Mouse (Mus musculus): ENCODE results near the gene Slamf6.
"Not testable (repeated sequence)": the region's sequence is repeated elsewhere in the genome, so short reads cannot be mapped to it uniquely, and the experiment has no call there.

Slamf6 gene

GRCm38 (mm10) chr1:171960726-171961125, 43.4 kb downstream of the Slamf6 start:
- no peak for DNase-seq

GRCm38 (mm10) chr1:171961704-171962103, 44.4 kb downstream of the Slamf6 start:
- no peak for DNase-seq

DNA sequence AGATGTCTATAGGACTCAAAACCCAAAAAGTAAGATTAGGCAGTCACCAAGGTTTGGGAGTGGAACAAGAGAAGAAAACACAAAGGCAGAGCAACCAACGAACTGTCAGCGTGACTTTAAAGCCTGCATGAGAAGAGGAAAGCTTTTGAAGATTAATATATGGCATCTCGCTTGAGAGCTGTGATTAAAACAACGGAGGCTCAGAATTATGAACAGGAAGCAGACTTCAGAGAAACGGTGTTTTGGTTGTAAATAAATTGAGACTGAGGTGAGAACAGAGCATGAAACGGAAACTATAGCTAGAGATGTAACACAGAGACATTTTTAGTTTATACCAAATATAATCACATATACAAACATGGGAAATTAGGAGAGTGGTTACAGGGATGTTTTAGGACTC, 46.3 kb downstream of the Slamf6 start:
- DNase-seq: no peak

DNA sequence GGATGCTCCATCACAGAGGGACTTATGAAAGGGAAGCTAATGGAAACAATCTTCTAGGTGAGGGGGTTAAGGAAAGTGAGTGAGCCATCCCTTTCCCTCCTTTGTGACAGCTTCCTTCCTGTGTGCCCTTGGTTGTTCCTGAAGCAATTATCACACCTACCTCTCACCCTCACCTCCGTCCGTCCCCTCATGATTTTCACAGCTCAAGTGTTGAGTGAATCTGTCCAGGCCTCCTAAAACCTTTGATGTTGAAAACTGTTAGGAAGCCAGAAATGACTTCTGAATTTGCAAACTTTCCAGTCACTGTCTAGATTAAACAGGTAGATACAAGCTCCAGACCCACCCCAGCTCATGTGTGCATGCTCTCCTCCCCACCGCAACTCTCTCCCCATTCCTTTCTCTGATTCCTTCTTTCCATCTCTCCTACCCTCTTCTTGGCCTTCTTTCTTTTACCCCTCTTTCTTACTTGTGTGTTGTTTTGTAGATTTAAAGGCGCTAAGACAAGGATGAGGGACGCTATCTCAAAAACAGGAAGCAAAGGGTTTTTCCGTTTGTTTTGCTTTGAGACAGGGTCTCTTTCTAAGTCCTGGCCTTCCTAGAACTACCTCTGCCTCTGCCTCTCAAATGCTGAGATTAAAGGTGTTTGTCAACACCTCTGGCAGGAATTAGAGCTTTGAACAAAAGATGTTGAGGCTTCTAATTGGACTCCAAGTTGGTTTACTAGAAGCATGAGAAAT, 48.9 kb downstream of the Slamf6 start:
- no peak for DNase-seq

- DNase-seq: no peak
Measured at GRCm38 (mm10) chr1:171969221-171969620, 51.9 kb downstream of the Slamf6 start.

- no peak for DNase-seq
Measured at GRCm38 (mm10) chr1:171970854-171971586, 53.7 kb downstream of the Slamf6 start.

DNA sequence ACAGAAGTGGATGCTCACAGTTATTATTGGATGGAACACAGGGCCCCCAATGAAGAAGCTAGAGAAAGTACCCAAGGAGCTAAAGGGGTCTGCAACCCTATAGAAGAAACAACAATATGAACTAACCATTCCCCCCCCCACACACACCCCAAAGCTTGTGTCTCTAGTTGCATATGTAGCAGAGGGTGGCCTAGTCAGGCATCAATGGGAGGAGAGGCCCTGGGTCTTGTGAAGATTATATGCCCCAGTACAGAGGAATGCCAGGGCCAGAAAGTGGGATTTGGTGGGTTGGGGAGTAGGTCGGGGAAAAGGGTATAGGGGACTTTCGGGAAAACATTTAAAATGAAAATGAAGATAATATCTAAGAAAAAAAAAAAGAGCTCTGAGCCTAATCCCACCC, 57.0 kb downstream of the Slamf6 start:
- DNase-seq: not testable (repeated sequence)

GRCm38 (mm10) chr1:171975377-171975776, 58.1 kb downstream of the Slamf6 start:
- DNase-seq: no peak

DNA sequence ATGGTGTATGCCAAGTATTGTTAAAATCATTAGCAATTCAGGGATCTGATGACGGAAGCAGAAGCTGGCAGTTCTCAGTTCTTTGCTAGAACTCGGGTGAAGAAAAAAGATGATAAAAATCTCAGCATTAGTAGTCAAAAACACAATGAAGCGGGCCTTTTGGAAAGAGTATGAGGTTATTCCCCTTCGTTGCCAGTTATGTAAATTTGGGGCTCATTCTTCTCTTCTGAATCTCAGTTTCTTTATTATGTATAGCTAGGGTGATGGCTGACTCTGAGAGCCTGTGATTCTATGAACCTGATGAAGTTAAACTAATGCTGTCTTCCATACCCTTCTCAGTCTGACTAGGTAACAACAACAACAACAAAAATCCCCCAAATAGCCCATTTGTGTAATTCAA, 58.5 kb downstream of the Slamf6 start:
- no peak for DNase-seq

DNA sequence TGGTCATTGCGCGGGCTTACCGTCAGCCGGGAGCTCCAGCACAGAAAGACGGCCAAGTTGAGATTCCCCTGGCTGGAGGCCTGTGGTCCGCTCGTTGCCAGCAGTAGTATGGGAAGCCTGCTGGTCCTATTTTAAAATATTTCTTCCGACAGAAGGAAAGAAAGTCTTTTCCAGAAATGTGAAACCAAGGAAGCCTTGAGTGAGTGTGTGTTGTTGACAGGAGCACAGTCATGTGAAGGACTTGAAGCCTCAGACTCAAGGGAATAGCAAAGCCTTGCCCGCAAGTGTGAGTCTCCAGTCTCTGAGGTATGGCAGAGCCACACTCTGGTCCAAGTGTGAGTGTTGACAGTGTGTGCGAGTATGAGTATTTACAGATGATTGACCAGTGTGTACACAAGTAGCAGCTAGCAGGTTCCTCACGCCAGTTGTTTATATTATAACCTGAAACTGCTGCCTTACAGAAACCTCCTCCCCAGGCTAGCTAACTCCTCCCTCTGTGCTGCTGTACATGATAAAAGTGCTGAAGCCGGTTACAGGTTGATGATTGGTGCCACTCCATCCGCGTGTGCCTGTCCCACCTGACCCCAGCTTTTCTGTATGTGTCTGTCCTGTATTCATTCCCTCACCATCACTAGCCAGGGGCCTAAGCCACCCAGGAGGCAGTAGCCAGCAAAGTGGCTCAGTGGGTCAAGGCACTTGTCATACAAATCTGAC, 59.7 kb downstream of the Slamf6 start:
- no peak for DNase-seq

GRCm38 (mm10) chr1:171977891-171978290, 60.6 kb downstream of the Slamf6 start:
- no peak for DNase-seq

GRCm38 (mm10) chr1:171979969-171980730, 62.8 kb downstream of the Slamf6 start:
- DNase-seq: no peak

- no peak for DNase-seq
Measured at GRCm38 (mm10) chr1:171982170-171982569, 64.9 kb downstream of the Slamf6 start.

DNA sequence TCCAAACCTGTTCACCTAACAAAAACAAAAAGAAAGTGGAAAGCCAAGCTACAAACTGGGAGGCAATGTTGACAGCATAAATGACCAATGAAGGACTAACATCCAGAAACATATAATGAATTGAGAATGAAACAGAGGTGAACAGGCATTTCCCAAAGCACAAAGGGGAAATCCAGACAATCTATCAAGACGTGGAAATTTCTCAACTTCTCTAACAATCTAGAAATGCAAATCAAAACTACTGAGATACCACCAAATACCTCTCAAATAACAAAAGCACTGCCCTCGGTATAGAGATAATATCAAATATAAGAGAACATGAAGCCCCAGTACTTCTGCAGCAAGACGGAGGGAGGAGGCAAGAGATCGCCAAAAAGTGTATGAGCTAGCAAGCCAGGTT, 65.4 kb downstream of the Slamf6 start:
- no peak for DNase-seq

DNA sequence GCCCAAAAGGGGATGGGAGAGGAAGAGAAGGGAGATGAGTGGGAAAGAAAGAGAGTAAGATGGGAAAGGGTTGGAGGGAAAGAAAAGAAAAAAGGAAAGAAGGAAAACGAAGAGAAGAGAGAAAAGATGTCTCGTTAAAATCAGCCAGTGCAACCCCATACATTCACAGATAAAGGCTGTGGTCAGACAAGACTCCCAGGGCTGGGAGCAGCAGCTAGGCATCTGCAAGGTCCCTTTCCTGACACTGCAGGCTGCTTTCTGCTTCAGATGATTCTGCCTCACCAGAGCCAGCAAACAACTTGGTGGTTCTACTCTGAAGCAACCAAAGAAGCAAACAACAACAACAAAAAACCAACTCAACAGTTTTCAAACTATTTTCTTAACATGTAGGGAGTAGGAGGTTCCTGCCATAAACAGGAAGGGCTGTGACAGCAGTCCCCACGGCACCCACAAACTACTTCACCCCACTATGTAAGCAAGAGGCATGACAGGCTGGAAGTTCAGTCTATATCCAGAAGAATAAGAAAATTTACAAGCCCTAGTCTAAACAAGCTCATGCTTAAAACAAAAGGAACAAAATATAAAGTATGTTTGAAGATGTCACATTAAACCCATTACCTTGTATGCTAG, 66.2 kb downstream of the Slamf6 start:
- DNase-seq: no peak

GRCm38 (mm10) chr1:171984121-171984520, 66.8 kb downstream of the Slamf6 start:
- DNase-seq: no peak

DNA sequence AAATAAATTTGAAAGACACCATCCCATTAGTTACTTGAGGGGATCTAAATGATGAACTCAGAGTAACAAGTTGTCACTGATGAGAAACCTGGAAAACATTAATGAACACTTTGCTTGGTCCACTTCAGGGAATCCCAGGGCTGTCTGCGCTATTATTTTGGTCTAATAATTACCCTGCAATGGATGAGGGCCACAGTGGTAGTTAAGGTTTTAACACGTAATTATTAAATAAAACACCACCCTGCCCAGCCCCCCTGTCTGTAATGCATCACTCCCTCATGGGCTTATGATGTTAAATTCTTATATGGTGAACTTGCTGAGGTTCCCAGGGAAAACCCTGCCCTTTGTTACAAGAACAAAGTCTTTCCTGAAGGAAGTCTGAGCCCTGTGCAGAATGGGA, 74.6 kb downstream of the Slamf6 start:
- DNase-seq: no peak

DNA sequence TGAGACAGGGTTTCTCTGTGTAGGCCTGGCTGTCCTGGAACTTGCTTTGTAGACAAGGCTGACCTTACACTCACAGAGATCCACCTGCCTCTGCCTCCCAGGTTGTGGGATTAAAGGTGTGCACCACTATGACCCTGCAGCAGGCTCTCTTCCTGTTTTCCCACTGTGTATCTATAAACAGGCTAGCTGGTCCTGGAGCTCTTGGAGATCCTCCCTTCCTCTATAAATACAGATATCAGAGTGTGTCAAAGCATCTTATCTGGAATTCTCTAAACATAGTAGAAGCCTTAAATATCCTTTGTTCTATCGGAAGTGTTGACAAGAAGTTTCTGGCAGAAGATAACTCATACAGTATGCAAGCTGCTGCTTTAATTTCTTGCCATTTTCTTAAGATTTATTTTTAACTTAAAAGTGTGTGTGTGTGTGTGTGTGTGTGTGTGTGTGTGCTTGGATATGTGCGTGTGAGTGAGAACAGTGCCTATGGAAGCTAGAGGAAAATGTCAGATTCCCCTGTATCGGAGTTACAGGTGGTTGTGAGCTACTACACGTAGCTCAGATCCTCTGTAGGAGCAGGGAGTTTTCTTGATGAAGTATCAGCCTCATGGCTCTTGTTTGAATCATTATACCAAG, 75.7 kb downstream of the Slamf6 start:
- DNase-seq: no peak

DNA sequence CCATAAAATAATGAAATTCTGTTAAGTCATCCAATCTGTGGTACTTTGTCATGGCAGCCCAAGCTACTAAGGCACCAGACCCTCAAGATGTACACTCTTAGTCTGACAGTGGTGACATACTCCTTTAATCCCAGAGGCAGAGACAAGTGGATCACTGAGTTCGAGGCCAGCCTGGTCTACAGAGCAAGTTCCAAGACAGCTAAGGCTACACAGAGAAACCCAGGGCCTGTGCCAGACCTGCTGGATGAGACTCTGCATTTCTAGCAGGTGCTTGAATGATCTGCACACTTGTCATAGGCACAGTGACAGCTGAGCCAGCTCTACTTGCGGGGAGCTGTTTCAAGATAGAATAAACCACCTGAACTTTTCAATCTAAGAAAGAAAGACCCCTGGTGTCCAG, 77.2 kb downstream of the Slamf6 start:
- no peak for DNase-seq

DNA sequence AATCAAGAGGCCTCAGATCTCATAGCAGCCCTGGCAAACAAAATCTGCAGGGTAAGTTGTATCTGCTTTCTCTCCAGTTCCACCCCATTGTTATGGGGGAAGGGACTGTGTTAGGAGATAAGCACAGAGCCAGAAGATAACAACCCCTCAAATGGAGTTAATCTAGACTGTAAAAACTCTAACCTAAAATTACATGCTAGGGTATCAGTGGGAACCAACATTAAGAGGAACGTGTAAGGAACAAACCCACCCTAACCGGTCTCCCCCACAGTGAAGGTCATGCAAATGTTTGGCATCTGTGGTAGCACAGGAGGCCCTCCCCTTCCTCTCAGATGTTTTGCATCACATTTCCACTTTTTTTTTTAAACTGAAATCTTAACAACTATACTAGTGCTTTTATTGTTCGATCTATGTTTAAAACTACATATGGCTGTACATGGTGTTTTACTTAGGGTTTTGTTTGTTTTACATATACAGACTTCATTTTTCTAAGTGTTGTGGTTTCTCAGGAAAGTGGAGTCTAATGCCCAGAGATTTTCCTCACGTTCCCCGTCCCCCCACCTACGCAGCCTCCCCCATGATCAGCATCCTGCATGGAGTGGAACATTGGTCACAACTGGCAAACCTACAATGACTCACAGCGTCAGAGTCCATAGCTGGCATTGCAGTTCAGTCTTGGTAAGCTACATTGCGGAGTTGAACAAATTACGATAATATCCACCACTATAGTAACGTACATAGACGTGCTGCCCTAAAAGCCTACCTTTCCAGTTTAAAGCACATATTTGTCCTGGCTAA, 77.8 kb downstream of the Slamf6 start:
- DNase-seq: no peak

DNA sequence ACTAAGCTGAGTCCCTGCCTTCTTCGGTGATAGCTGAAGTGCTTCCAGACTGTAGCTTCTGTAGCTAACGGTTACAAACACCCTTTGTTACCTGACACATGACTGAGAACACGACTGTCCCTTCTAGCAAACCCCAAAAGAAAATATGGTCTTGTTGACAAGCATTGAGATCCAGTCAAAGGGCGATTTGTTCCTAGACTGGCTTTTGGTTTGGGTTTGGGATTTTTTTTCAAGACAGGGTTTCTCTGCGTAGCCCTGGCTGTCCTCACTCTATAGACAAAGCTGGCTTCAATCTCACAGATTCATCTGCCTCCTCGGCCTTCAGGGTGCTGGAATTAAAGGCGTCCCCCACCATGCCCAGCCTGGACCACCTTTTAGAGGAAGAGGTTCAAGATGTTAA, 79.4 kb downstream of the Slamf6 start:
- no peak for DNase-seq
